Mouse (Mus musculus) adrenal gland, adult 8-10 months (tissue): ENCODE data around the gene Tcf3. TPM values are rescaled to one million over a fixed set of nuclear protein-coding genes. Genes with fewer than 3 reads are reported as not detected.

Source experiments
- DNase-seq: peaks from one replicate; pipeline ENCODE4 v3.0.0; 2022
- total RNA-seq, 4 experiments: library from RNA; stranded (reverse); gene quantifications; 2 replicates each; pipeline ENCODE4 v1.2.4; 2022

Gene Tcf3
- total RNA-seq, 4 experiments from 2014 or later, result 56.7 to 75.7 (median 66.8) TPM

GRCm38 (mm10) chr10:80406684-80407501, 26.6 kb downstream of the Tcf3 start, which contains the start of gene Uqcr11:
Uqcr11 (minus strand) TSS chr10:80406830.
- peak; percentile 93 for DNase-seq

- no peak for DNase-seq
Observed at GRCm38 (mm10) chr10:80405481-80406173, 27.8 kb downstream of the Tcf3 start.

- DNase-seq, result peak; percentile 82
Observed at GRCm38 (mm10) chr10:80403044-80403692, 30.3 kb downstream of the Tcf3 start.

DNA sequence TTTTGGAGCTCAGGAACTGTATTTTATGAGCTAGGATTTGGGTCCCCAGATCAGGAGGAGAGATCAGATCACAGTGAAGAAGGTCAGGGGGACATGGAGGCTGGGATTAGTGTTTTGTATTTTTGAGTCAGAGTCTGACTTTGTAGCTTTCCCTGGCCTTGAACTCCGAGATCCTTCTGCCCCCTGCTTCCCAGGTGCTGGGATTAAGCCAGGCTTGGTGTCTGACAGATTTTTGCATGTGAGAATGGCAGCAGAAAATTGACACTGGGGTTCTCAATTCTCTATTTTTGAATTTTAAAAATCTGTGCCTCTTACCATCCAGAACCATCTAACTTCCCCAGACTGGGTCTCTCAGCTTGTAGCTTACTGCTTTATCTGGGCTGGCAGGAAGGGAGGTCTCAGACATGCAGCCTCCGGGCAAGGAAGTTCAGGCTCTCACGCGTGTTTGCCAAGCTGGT, 32.7 kb downstream of the Tcf3 start:
- no peak for DNase-seq

DNA sequence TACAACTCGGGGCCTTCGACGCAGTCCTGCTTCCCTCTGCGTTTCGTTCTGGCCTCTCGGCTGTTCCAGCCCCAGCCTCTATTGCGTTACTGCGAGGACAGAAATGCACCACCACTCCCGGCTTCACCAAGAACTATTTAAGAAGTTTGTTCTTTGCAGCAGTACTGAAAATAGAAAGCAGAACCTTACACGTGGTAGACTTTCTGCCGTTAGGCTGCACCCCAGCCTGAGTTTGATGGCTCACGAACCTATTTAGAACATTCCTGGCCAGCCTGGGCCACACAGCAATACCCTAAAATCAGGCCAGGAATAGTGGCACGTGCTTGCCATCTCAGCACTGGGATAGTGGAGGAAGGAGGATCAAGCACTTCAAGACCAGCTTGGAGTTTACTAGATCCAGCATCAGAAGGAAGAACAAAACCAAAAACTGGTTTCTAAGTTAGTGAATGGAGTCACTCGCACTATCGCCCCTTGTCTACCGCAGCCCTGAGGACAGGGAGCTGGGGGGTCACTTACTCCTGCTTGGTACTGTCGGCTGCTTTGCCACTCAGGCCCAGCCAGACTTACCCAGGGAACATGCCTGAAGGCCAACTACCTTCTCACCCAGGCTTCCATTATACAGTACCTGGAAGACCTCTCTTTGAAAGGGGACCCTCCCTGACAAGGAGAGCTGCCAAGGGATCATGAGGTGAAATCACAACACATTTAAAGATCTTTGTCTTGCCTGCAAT, 33.3 kb downstream of the Tcf3 start:
- no peak for DNase-seq

GRCm38 (mm10) chr10:80399191-80399972, 34.1 kb downstream of the Tcf3 start, which contains the start of gene Mbd3:
Mbd3 (minus strand) TSS chr10:80399550.
- DNase-seq, result peak; percentile 100

DNA sequence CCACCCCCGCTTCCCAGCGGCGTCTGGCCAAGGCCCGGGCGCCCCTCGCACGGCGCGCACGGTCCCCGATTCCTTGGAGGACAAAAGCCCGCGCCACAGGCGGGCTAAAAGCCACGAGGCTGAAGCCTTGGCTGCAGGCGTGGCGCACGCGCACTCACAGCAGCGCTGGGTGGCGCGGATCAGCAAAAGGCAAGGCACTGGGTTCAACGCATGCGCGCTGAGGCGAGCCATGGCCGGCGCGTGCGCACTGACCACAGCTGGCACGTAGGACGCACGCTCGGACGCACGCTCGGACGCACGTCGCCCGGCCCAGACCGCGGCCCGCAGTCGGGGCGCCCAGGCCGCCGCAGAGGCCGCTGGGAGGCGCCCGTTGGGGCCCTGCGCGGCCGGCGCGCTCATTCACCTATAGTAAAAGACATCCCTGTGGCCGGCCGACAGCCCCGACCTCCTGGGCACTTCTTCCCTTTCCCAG, 34.7 kb downstream of the Tcf3 start:
- peak; percentile 97 for DNase-seq

DNA sequence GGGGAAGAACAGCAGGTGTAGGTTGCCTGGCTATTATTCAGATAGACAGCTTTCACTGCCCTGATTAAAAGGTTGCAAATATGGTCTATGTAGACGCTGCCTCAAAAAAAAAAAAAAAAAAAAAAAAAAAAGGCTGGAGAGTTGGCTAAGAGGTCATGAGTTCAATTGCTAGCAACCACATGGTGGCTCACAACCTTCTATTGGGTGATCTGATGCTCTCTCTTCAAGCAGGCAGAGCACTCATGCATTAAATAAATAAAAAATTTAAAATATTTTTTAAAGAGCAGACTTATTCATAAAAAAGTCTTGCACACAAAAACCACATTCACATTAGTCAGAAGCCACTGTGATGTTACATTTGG, 35.3 kb downstream of the Tcf3 start:
- DNase-seq, result no peak

- no peak for DNase-seq
Observed at GRCm38 (mm10) chr10:80397524-80398173, 35.8 kb downstream of the Tcf3 start.

DNA sequence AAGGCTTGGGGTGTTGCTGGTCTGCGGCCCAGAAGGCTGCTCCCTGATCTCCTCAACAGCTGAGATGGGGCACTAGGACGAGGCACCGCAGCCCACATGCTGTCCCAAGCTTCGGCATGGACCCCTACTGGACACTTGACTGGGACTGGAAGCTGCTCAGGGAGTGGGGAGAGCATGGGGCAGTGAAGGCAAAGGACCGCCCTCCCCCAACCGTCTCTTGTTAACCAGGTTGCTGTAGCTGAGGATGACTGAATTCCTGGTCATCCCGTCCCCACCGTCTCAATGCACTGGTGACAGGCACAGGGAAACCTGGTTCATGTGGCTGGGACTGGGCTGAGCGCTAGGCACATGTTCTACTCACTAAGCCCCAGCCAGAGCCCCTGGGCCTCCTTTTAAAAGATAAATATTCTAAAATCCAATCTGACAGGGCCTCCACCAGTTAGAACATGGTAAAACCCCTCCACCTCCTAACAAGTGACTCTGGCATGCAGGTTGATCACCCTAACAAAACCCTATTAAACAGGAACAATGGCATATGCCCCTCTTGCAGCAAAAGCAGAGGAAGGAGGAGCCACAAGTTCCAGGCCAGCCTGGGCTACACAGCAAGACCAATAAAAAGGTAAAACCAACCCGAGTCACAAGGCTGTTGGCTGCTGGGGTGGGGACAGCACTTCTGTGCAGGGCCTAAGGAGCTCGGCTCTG, 36.5 kb downstream of the Tcf3 start:
- no peak for DNase-seq

DNA sequence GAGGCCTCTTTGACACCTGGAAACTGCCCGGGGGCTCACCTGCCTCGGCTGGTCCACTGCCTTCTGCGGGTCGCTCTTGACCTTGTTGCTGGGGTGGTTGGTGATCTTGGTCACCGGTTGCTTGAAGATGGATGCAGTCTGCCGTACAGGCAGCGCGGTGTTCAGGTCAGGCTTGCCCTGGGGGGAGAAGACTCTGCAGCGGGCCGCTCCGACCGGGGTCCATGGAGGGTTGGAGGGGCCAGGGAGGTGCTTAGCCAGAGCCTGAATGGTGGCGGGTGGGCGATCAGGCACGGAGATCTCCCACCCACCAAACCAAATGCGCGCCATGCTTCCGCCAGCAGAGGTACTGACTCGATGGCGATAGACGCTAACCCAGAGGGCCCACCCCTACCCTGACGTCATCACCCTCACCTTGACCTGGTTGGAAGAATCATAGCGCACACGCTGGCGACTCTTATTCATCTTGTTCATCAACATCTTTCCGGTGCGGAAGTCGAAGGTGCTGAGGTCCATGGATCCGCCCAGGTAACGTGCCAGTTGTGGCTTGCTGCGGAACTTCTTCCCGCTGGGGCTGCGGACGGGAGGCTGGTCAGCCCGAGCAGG, 38.3 kb downstream of the Tcf3 start:
- DNase-seq, result no peak

GRCm38 (mm10) chr10:80392687-80393086, 40.8 kb downstream of the Tcf3 start:
- DNase-seq, result no peak

- no peak for DNase-seq
Observed at GRCm38 (mm10) chr10:80390697-80391096, 42.8 kb downstream of the Tcf3 start.

GRCm38 (mm10) chr10:80389185-80389708, 44.2 kb downstream of the Tcf3 start:
- no peak for DNase-seq

DNA sequence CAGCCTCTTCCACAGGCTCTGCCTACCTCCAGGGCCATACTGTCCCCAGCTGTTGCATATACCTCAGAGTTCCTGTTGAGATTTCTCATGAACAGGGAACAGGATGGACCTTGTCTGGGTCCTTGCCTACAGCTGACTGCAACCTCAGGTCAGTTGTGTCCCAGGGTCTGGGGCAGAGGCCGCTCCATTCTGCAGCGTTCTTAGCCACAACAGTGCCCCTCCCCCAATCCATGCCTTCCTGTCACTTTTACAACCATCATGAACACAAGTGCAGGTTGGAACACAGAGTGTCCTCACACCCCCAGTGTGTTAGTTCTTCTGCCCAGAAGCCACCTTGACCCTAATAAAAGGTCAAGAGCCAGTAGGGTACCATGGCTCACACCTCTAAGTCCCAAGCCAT, 44.7 kb downstream of the Tcf3 start:
- DNase-seq, result no peak

DNA sequence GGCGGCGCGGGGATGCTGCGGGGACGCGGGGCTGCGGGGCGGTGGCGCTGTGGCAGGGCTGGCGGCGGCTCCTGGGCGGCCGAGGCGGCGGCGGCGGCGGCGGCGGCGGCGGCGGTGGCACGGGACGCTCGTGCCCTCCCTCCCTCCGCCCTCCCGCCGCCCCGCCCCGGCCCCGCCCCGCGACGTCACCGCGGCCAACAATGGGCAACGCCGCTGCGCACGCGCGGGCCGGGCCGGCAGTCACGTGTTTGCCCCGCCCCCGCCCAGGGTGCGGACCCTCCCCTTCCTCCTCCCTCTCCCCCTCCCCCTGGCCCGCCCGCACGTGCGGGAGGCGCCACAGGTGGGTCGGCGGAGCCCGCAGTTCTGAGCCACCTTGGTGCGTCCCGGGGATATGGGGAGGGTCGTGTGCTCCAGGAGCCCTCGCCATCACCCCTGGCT, 45.9 kb downstream of the Tcf3 start, which contains the start of gene Mex3d:
Gene Mex3d (minus strand): TSS at position 138 of the 438 bp plus-strand sequence.
- DNase-seq, result no peak

DNA sequence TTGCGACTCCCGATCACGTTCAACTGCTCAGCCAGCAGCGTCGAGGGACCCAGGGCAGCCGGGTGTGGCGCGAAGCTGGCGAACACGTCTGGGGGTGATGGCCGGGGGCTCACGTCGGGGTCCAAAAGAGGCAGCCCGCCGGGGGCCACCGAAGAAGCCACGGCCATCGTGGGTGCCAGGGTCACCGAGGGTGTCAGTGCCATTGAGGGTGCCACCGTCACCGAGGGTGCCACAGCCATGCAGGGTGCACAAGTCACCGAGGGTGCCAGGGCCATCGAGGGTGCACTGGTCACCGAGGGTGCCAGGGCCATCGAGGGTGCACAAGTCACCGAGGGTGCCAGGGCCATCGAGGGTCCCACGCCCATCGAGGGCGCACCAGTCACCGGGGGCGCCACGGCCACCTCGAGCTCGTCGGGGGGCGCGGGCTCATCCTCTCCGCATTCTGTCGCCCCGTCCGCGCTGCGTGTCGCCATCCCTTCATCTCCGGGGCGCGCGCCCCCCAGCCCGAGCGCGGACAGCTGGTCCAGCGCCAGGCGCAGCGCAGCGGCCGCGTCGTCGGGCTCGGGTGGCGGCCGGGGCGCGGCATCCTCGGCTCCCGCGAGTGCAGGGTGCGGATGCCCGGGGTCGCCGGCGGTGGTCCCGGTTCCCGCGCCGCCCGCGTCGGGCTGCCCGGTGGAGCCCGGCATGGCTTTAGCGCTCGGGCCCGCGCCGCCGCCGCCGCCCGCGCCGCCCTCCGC, 46.5 kb downstream of the Tcf3 start:
- no peak for DNase-seq
